Mouse (Mus musculus): Measurements from ENCODE around the gene Rhcg. TPM values are rescaled to one million over a fixed set of nuclear protein-coding genes. Genes with fewer than 3 reads are reported as not detected.

Rhcg gene
- total and polyA plus RNA-seq, 3 experiments = not detected

DNA sequence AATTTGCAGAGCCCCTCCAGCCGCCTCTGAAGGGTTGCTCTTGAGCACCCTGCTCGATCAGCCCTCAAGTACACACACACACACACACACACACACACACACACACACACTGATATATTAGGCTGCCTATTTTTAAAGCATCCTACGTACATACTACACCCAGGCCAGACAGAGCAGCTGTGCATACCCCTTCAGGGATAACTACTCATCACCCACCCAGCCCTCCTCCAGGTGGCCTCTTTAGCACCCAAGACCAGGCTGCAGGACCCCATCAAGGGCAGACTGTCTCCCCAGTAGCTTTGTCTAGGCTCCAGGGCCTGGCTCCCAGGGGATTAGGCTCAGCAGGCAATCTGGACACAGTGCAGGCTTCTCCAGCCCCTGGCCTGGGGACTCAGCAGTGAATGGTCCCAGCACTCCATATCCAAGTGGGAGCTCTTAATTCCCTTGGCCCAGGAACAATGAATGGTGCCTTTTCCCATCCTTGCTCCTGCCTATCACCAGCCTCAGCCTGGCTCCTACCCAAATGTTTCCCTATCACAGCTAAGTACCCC is 26.8 kb downstream of the Rhcg start:
- H3K27me3 ChIP-seq (ENCODE audit: insufficient read depth, low read length) = peaks cover 26% of the 10 kb centered on the region
- TF ChIP-seq POLR2AphosphoS5 (IDR thresholded peaks at IDR 0.05; ENCODE audit: insufficient replicate concordance, low read depth, low read length) (no peak), CTCF (IDR thresholded peaks at IDR 0.05; ENCODE audit: low read depth, low read length) (no peak), GATA1 (IDR thresholded peaks at IDR 0.05; ENCODE audit: borderline replicate concordance, low read length) (no peak), GATA2 (IDR thresholded peaks at IDR 0.05; ENCODE audit: borderline replicate concordance, low read depth, low read length) (no peak), TAL1 (conservative IDR thresholded peaks at IDR 0.05; ENCODE audit: low read depth, low read length) (no peak)
- H3K4me3 ChIP-seq (ENCODE audit: low read depth, low read length) = no peak overlapping the region
- ATAC-seq (ENCODE audit: extremely low read depth, insufficient number of reproducible peaks, low FRiP score, poor library complexity, severe bottlenecking) (no peak), DNase-seq (ENCODE audit: low spot score) (no peak)
- H3K4me1 ChIP-seq (ENCODE audit: insufficient read depth, low read depth, low read length) = peaks cover 5% of the 10 kb centered on the region; the same call in 1 of the 2 replicates
- no peaks in the 10 kb centered on the region for H3K9me3 ChIP-seq (replicated peaks)
- no peaks in the 10 kb centered on the region for H3K36me3 ChIP-seq (replicated peaks)

- TF ChIP-seq POLR2AphosphoS5 (IDR thresholded peaks at IDR 0.05; ENCODE audit: insufficient replicate concordance, low read depth, low read length) (no peak), GATA2 (IDR thresholded peaks at IDR 0.05; ENCODE audit: borderline replicate concordance, low read depth, low read length) (no peak), CTCF (IDR thresholded peaks at IDR 0.05; ENCODE audit: low read depth, low read length) (no peak), GATA1 (IDR thresholded peaks at IDR 0.05; ENCODE audit: borderline replicate concordance, low read length) (no peak), TAL1 (conservative IDR thresholded peaks at IDR 0.05; ENCODE audit: low read depth, low read length) (no peak)
- Histone ChIP-seq H3K27me3 (ENCODE audit: insufficient read depth, low read length) (peaks cover 26% of the 10 kb centered on the region), H3K4me3 (ENCODE audit: low read depth, low read length) (no peak overlapping the region), H3K9me3 (replicated peaks) (no peaks in the 10 kb centered on the region), H3K4me1 (ENCODE audit: insufficient read depth, low read depth, low read length) (peaks cover 5% of the 10 kb centered on the region; the same call in 1 of the 2 replicates), H3K36me3 (replicated peaks) (no peaks in the 10 kb centered on the region)
- ATAC-seq (ENCODE audit: extremely low read depth, insufficient number of reproducible peaks, low FRiP score, poor library complexity, severe bottlenecking) (no peak), DNase-seq (ENCODE audit: low spot score) (no peak)
These were observed 27.5 kb downstream of the Rhcg start for GRCm38 (mm10) chr7:79589763-79590559.

DNA sequence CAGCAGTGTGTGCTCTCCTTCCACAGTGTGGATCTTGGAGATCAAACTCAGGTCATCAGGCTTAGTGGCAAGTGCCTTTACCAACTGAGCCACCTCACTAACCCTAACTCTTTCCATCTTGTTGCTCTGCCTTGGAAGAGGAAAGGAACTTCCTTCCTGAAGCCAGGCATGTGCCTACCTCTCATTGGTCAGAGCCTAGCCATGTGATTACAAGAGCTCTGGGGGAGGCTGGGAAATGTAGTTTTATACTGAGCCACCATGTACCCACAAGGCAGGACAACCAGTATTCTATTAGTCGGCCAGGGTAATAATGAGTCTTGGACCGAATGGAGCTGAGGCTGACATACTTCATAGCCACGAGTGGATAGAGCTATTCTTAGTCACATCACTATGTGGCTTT is 29.2 kb downstream of the Rhcg start:
- TF ChIP-seq CTCF (IDR thresholded peaks at IDR 0.05; ENCODE audit: low read depth, low read length) (no peak), GATA1 (IDR thresholded peaks at IDR 0.05; ENCODE audit: borderline replicate concordance, low read length) (no peak), POLR2AphosphoS5 (IDR thresholded peaks at IDR 0.05; ENCODE audit: insufficient replicate concordance, low read depth, low read length) (no peak), GATA2 (IDR thresholded peaks at IDR 0.05; ENCODE audit: borderline replicate concordance, low read depth, low read length) (no peak), TAL1 (conservative IDR thresholded peaks at IDR 0.05; ENCODE audit: low read depth, low read length) (no peak)
- no peaks in the 10 kb centered on the region for H3K9me3 ChIP-seq (replicated peaks)
- ATAC-seq (ENCODE audit: extremely low read depth, insufficient number of reproducible peaks, low FRiP score, poor library complexity, severe bottlenecking) = no peak

GRCm38 (mm10) chr7:79578851-79579241 is 38.6 kb downstream of the Rhcg start:
- H3K27me3 ChIP-seq (ENCODE audit: insufficient read depth, low read length) = peaks cover 16% of the 10 kb centered on the region
- TF ChIP-seq POLR2AphosphoS5 (IDR thresholded peaks at IDR 0.05; ENCODE audit: insufficient replicate concordance, low read depth, low read length) (no peak), TAL1 (conservative IDR thresholded peaks at IDR 0.05; ENCODE audit: low read depth, low read length) (no peak), GATA2 (IDR thresholded peaks at IDR 0.05; ENCODE audit: borderline replicate concordance, low read depth, low read length) (no peak), GATA1 (IDR thresholded peaks at IDR 0.05; ENCODE audit: borderline replicate concordance, low read length) (no peak), CTCF (IDR thresholded peaks at IDR 0.05; ENCODE audit: low read depth, low read length) (no peak)
- no peak overlapping the region for H3K4me3 ChIP-seq (ENCODE audit: low read depth, low read length)

More for the DNA sequence above, 29.2 kb downstream of the Rhcg start:
- peaks cover 28% of the 10 kb centered on the region for H3K27me3 ChIP-seq (ENCODE audit: insufficient read depth, low read length)
- H3K4me1 ChIP-seq (ENCODE audit: insufficient read depth, low read depth, low read length) = peaks cover 5% of the 10 kb centered on the region; the same call in 1 of the 2 replicates
- no peak overlapping the region for H3K4me3 ChIP-seq (ENCODE audit: low read depth, low read length)
- H3K36me3 ChIP-seq (replicated peaks) = no peaks in the 10 kb centered on the region
- DNase-seq (ENCODE audit: low spot score) = no peak

DNA sequence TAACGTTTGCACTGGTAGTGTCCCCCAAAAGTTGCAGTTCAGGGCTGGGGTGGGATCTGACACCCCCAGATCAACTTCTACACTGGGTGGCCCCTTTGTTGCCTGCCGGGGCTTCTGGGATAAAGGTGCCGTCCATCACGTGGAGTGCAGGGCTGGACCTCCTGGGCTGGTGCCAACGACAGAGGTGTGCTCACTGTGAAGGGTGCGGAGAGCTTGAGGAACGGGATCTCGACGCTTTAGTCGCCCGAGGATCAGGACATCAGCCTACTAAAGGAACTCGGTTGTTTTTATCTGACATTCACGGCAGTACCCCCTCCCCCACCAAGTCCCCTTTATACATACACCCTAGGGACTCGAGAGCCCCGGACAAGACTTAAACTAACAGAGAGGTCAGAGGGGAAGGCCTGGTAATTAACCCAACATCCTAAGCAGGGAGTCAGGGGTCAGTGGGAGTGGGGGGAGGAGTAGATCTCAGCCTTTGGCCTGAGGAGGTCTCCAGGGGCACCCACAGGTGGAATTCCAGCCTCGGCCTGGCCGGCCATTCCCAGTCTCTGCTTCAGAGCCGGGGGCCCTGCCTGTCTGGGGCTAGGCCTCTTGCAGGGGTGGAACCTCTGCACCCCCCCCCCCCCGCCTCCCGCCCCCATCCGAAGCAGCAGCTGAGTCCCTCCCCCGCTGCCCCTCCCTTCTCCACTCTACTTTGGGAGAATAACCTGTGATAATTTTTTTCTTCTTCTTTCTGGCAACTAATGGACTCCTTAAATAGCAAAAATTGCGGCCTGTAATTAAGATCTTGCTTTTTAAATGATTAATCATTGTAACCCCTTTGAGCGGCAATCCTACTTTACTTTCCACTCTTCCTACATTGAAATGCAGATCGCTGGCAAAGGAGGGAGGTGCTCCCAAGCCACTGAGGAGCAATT is 39.3 kb downstream of the Rhcg start:
- ATAC-seq (ENCODE audit: extremely low read depth, insufficient number of reproducible peaks, low FRiP score, poor library complexity, severe bottlenecking) (no peak), DNase-seq (ENCODE audit: low spot score) (no peak)
- Histone ChIP-seq H3K4me3 (ENCODE audit: low read depth, low read length) (no peak overlapping the region), H3K36me3 (replicated peaks) (no peaks in the 10 kb centered on the region), H3K9me3 (replicated peaks) (no peaks in the 10 kb centered on the region), H3K4me1 (ENCODE audit: insufficient read depth, low read depth, low read length) (no peaks in the 10 kb centered on the region), H3K27me3 (ENCODE audit: insufficient read depth, low read length) (peaks cover 11% of the 10 kb centered on the region)
- TF ChIP-seq TAL1 (conservative IDR thresholded peaks at IDR 0.05; ENCODE audit: low read depth, low read length) (no peak), POLR2AphosphoS5 (IDR thresholded peaks at IDR 0.05; ENCODE audit: insufficient replicate concordance, low read depth, low read length) (no peak), GATA1 (IDR thresholded peaks at IDR 0.05; ENCODE audit: borderline replicate concordance, low read length) (no peak), CTCF (IDR thresholded peaks at IDR 0.05; ENCODE audit: low read depth, low read length) (no peak), GATA2 (IDR thresholded peaks at IDR 0.05; ENCODE audit: borderline replicate concordance, low read depth, low read length) (no peak)

More at GRCm38 (mm10) chr7:79578851-79579241, 38.6 kb downstream of the Rhcg start:
- no peaks in the 10 kb centered on the region for H3K4me1 ChIP-seq (ENCODE audit: insufficient read depth, low read depth, low read length)
- ATAC-seq (ENCODE audit: extremely low read depth, insufficient number of reproducible peaks, low FRiP score, poor library complexity, severe bottlenecking) (no peak), DNase-seq (ENCODE audit: low spot score) (no peak)
- H3K36me3 ChIP-seq (replicated peaks) = no peaks in the 10 kb centered on the region
- no peaks in the 10 kb centered on the region for H3K9me3 ChIP-seq (replicated peaks)

All from G1E (cell line).